Mouse (Mus musculus): Measurements from ENCODE around the gene Tmem179b.
"Not testable (repeated sequence)": the region's sequence is repeated elsewhere in the genome, so short reads cannot be mapped to it uniquely, and the experiment has no call there.

Gene Tmem179b

DNA sequence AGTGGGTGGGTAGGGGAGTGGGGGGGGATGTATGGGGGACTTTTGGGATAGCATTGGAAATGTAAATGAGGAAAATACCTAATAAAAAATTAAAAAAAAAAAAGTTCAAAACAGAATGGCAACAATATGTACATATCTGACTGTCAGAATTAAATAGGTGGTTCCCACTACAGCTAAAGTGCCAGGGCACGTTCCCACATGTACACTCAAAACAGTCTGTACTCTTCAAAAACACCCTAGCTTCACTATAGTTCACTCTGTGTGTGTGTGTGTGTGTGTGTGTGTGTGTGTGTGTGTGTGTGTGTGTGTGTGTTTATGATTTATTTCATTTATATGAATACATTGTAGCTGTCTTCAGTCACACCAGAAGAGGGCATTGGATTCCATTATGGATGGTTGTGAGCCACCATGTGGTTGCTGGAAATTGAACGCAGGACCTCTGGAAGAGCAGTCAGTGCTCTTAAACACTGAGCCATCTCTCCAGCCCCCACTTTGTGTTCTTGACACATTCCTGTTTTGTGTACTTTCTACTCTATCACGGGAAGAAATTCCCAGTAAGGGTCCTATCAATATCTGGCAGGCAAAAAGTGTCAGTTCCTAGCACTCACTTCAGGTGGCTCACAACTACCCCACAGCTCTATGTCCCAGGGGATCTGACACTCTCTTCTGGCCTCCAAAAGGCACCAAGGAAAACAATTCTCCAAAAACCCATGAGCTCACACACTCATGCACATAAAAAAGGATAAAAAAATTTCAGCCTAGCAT is 45.8 kb downstream of the Tmem179b start:
- not testable (repeated sequence) for DNase-seq

DNA sequence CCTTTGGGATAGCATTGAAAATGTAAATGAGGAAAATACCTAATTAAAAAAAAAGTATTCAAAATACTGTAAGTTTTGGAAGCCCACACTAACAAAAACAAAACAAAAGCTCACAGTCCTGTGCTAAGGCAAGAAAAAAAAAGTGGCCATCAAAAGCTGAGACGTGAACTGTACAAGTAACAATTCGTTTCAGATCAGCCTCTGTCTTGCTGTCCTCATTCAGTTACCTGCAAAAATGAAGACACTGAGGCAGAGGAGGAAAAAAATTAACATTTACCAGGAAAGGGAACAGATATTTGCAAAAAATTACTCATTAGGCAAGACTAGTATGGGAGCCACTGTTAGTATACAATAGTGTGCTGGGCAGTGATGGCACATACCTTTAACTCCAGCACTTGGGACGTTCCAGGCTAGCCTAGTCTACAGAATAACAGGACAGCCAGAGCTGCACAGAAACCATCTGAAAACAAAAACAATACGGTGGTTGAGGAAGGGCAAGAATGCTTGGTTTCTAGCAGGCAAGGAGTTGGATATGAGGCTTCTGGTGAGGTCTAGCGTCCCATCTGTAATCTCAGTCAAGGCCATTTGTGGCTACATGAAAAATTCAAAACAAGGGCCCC is 46.7 kb downstream of the Tmem179b start:
- DNase-seq, result no peak

DNA sequence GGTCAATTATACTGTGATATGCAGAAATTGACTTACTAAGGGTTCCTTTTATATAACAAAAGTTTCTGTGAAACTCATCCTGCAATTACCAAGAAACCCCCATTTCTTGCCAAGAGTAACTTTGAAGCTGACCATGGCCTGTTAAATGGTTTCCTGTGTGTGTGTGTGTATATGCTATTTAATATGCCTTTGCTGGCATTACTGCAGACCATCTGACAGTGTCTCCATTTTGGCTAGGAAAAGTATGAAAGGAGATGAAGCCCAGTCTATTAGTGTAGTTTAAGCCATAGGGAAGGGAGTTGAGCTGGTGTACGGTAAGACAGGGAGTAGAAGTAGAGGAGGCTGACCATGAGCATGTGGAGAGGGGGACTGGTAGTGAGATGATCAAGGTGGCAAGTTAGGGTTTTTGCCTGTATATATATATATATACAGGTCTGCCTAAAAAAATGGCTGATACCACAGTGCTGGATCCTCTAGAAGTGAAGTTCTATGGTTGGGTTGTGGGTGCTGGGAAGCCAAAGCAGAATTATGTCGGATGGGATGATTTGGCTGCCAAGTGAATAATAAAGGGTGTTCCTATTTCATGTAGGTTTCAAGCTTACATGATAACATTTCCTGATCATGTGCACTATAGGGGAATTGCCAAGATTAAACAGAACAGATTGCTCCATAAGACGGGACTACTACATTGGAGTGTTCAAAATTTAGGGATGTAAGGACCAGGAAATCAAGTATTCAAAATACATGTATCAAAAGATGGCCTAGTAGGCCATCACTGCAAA is 47.5 kb downstream of the Tmem179b start:
- DNase-seq, result no peak

DNA sequence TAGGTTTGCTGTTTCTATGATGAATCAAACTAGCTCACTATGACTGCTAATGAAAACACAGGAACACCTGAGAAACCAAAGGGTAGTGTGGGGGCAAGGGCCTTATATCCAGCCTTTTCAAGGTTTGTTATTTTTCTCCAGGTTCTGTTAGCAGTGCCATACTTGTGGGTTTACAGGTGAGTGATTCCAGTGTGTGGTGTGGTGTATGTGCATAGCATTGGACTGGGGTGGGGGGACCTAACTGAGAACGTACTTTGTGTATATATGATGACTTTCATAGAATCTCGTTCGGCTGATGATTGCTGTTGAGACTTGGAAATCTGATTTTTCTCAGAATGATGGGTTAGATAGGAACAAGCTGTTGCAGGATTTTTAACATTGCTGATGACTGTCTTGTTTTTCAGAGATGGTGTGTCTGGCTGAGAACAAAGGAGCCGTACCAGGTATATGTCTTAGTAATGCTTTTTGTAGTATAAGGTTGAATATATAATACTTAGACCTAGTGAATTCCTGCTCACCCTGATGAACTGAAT is 49.1 kb downstream of the Tmem179b start:
- no peak for DNase-seq

DNA sequence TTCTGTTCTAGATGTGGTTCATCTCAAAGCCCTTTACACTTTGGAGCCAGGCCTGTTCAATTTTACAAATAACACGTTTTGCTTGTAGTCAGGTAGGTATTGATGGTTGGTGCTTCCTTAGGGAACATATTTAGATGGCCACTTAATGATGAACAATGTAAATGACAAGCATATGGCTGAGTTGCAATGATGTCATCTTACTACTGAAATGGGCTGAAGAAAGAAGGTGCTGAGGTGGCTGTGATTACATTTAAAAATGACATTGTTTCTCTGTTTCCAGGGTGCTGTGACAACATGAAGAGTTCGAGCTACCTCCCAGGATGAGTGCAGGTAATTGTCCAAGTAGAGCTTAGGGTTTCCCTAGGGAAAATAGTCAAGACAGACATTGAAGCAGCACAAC is 49.9 kb downstream of the Tmem179b start:
- no peak for DNase-seq

- DNase-seq, result peak; percentile 25
Measured at GRCm38 (mm10) chr19:8723574-8724346, 50.5 kb downstream of the Tmem179b start.

DNA sequence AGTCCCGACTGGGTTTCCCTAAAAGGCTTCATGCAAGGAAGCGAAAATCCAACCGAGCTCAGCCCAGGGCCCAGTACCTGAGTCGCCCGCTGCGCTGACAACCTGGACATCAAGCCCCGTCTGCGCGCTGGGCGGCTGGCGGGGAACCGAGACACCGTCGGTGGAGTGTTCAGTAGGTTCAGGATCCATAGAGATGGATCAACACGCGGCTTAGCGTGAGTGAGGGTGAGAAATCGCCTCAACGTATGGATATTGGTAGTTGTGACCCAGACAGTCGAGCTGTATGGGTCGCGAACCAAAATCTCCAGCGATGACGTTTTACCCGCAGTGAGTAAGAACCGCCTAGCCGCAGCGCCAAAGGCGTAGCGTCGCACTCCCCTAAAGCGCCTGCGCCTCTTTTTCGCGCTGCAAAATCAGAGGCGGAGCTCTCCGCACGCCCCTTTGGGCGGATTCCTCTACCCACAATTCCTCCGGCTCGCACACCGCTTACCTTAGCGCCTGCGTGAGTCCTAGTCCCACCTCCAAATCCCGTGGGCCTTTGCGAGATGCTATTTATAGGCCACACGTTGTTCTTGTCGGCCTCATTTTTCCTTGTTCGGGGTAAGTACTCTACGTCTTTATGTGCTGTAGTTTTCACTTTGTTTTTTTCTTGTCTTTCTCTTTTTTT is 51.2 kb downstream of the Tmem179b start, which contains the start of gene Slc3a2:
Gene Slc3a2 (minus strand): TSS at position 463 of the 667 bp plus-strand sequence.
- DNase-seq, result peak; percentile 98

GRCm38 (mm10) chr19:8722559-8722906 is 51.7 kb downstream of the Tmem179b start:
- no peak for DNase-seq
